Mouse (Mus musculus): Measurements from ENCODE around the gene Hoxa10.

DNA sequence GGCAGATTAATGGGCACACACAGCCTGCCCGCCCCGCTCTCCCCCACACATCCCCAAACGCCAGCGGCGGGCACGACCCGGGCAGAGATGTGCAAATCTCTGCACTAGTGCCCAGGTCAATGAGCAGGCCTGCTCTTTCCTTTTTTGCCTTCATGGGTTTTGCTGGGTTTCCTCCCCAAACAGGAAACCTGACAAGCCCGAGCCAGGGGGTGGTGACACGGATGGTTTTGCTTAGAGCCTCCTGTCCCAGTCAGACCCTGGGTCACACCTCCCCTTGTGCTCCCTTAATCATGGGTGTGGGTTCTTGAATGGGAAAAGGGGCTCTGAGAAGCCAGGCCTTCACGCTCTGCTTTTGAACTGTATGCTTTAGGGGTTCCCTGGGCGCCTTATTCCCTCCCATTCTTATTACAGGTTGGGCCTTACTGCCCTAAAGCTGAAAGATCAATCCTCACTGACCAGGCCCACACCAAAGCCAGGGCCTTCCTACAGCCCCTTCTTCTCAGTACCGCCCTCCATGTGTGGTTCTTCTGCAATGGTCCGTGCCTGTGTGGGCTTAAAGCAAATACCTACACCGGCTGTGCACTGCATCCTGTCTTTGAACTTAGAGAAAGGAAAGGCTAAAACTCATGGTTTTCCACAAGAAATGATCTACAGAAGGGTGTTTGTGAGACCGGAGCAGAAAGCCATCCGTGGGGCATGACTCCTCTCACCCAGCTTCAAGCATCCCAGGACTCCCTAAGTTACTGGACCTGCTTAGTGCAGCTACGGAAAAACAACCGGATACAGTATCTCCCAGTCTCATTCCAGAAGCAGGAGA lies 31.6 kb downstream of the Hoxa10 start:
- no peak for TF ChIP-seq POLR2A (IDR thresholded peaks at IDR 0.05; ENCODE audit: low read depth, low read length)
- TF ChIP-seq CTCF (IDR thresholded peaks at IDR 0.05; ENCODE audit: extremely low read depth, insufficient read depth, insufficient read length, insufficient replicate concordance), result no peak
